Mouse (Mus musculus) heart, embryonic 15.5 days (tissue): Measurements from ENCODE around the gene Unc45b. TPM values are rescaled to one million over a fixed set of nuclear protein-coding genes. Genes with fewer than 3 reads are reported as not detected.
"Not testable (repeated sequence)": the region's sequence is repeated elsewhere in the genome, so short reads cannot be mapped to it uniquely, and the experiment has no call there.

ENCODE experiments used
- ATAC-seq: fragments of 200-750 bp; cut with Nextera tagmentation; replicated peaks from 2 replicates; pipeline ENCODE4 v1.8.0; 2017; ENCODE audit warnings: low read depth, moderate TSS enrichment; ENCODE audit not compliant: insufficient number of reproducible peaks, insufficient read depth, low FRiP score
- H3K27ac ChIP-seq: fragments of 300-500 bp; sonication (generic); 2 replicates; pipeline ENCODE4 v1.5.1; 2015; ENCODE audit warnings: mild to moderate bottlenecking, inconsistent platforms
- H3K27me3 ChIP-seq: fragments of 300-500 bp; sonication (generic); 2 replicates; pipeline ENCODE4 v1.6.1; 2015; ENCODE audit warnings: inconsistent platforms
- H3K36me3 ChIP-seq: fragments of 300-500 bp; sonication (generic); 2 replicates; pipeline ENCODE4 v1.6.1; 2015; ENCODE audit warnings: mild to moderate bottlenecking, inconsistent platforms
- H3K4me1 ChIP-seq: fragments of 300-500 bp; sonication (generic); replicated peaks from 2 replicates; pipeline ENCODE4 v1.6.1; 2015; ENCODE audit warnings: inconsistent platforms
- H3K4me2 ChIP-seq: fragments of 300-500 bp; sonication (generic); 2 replicates; pipeline ENCODE4 v1.6.1; 2015; ENCODE audit warnings: inconsistent platforms, mild to moderate bottlenecking, moderate library complexity
- H3K4me3 ChIP-seq: fragments of 300-500 bp; sonication (generic); 2 replicates; pipeline ENCODE4 v1.5.1; 2015; ENCODE audit warnings: mild to moderate bottlenecking, inconsistent platforms
- H3K9ac ChIP-seq: fragments of 300-500 bp; sonication (generic); 2 replicates; pipeline ENCODE4 v1.6.1; 2015; ENCODE audit warnings: mild to moderate bottlenecking, inconsistent platforms
- H3K9me3 ChIP-seq: fragments of 300-500 bp; sonication (generic); replicated peaks from 2 replicates; pipeline ENCODE4 v1.6.1; 2016; ENCODE audit warnings: inconsistent platforms
- WGBS: fragments of 180-500 bp; shearing (Covaris S2); methylation state at CpG from one replicate; pipeline ENCODE4 v1.1.7; 2015; ENCODE audit warnings: mixed read lengths; 5-methylcytosine and 5-hydroxymethylcytosine counted together
- polyA plus RNA-seq: library from polyadenylated mRNA; unstranded; fragments of >200 nt; fragmentation: Nextera tagmentation; extraction: Ambion mirVana; gene quantifications from 2 replicates; pipeline ENCODE4 v1.2.1, GENCODE M21; 2015

The Unc45b gene
- polyA plus RNA-seq, 1 experiment from 2014 or later = 169 TPM

DNA sequence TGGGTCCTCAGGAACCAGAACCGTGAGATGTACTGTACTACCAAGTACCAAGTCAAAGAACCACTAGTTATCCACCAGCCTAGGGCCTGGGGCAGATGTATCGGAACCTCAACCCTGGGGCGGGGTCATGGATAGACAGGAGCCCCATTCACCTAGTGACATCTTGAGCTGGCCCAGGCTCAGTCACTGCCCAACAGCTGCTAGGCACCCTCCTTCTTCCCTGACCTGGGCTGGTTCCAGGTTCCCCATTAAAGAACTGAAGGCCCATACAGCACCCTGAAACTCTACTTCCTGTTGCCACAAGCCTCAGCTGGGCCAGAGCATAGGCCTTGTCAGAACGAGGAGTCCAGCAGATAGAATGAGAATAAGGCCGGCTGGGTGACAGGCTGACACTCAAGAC lies 10.6 kb upstream of the Unc45b start:
- no peak overlapping the region for H3K9ac ChIP-seq
- no peak overlapping the region for H3K4me3 ChIP-seq
- H3K27ac ChIP-seq = no peak overlapping the region
- peaks cover 50% of the 10 kb centered on the region for H3K36me3 ChIP-seq
- no peak for ATAC-seq
- H3K4me1 ChIP-seq = no peaks in the 10 kb centered on the region
- no peaks in the 10 kb centered on the region for H3K27me3 ChIP-seq
- WGBS = 95% methylated on average over 5 of the region's 5 CpGs
- no peak overlapping the region for H3K4me2 ChIP-seq
- H3K9me3 ChIP-seq = no peaks in the 10 kb centered on the region

DNA sequence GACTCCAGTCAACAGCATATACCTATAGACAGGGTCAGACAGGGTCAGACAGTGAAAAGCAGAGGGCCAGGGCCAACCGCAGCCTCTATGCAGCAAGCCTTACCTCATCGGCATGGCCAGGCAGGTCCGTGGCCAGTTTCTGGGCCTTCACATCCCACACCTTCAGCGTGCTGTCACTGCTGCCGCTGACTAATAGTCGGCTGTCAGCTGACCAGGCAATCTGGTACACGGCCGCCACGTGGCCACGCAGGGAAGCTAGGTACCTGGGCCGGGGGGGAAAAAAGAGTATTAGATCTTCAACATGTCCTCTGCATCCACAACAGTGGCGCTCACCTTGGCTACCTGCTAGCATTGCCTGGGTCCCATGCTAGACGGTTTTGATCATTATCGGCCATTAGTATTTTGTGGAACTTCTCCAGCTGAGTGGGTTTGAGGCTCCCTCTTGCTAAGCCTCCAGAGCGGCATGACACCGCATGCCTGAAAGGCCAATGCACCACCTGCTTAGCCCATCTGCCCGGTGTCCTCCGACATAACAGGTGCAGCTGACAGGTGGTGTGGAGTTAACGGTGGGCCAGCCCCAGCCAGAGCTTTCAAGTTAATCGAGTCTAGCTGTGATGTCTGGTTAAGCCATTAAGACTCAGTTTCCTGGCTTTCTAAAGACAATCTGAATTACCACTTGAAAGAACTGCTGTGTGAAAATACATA lies 8.6 kb upstream of the Unc45b start:
- H3K9me3 ChIP-seq = no peaks in the 10 kb centered on the region
- H3K27ac ChIP-seq = no peak overlapping the region
- H3K27me3 ChIP-seq = no peaks in the 10 kb centered on the region
- H3K4me1 ChIP-seq = no peaks in the 10 kb centered on the region
- H3K4me2 ChIP-seq = no peak overlapping the region
- ATAC-seq = no peak
- no peak overlapping the region for H3K4me3 ChIP-seq
- WGBS = 92% methylated on average over 20 of the region's 20 CpGs
- no peak overlapping the region for H3K9ac ChIP-seq
- peaks cover 65% of the 10 kb centered on the region for H3K36me3 ChIP-seq

DNA sequence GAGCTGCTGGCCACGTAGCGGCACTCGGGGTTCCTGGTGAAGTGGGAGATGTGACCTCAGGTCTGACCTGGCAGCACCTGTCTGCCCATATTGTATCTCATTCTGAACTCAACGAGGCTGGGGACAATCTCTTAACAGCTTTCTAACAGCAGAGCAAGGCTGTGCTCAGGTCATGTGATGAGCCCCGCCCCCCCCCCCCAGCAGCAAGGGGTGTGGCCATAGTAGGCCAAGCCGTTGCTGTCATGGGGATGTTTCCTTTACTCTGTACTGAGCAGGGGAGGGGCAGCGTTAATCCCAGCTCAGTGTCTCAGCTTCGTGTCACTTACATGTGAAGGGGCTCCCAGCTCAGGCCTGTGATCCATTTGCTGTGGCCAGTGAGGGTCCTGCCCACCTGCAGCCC lies 5.4 kb upstream of the Unc45b start:
- H3K36me3 ChIP-seq = peaks cover 62% of the 10 kb centered on the region
- peaks cover 22% of the 10 kb centered on the region for H3K4me1 ChIP-seq
- no peaks in the 10 kb centered on the region for H3K27me3 ChIP-seq
- H3K27ac ChIP-seq = no peak overlapping the region
- no peaks in the 10 kb centered on the region for H3K9me3 ChIP-seq
- H3K4me3 ChIP-seq = no peak overlapping the region
- no peak for ATAC-seq
- H3K4me2 ChIP-seq = no peak overlapping the region
- H3K9ac ChIP-seq = no peak overlapping the region
- WGBS = 54% methylated on average over 8 of the region's 8 CpGs

DNA sequence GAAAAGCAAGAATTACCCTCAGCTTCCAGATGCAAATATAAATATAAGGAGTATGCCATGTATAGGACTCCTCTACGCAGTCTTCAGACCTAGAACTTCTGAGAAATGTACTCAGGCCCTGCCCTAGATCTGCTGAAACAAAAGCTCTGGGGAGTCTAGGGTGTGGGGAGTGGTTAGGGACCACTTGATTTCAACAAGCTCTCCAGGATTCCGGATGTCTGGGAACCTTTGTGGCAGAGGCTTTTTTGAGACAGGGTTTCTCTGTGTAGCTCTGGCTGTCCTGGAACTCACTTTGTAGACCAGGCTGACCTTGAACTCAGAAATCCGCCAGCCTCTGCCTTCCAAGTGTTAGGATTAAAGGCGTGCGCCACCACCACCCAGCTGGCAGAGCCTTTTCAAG lies 4.5 kb upstream of the Unc45b start:
- Histone ChIP-seq H3K9me3 (no peaks in the 10 kb centered on the region), H3K4me1 (peaks cover 27% of the 10 kb centered on the region), H3K27ac (no peak overlapping the region), H3K9ac (no peak overlapping the region), H3K4me3 (no peak overlapping the region), H3K27me3 (no peaks in the 10 kb centered on the region), H3K4me2 (no peak overlapping the region), H3K36me3 (peaks cover 53% of the 10 kb centered on the region)
- no peak for ATAC-seq
- WGBS = 85% methylated on average over 5 of the region's 5 CpGs

DNA sequence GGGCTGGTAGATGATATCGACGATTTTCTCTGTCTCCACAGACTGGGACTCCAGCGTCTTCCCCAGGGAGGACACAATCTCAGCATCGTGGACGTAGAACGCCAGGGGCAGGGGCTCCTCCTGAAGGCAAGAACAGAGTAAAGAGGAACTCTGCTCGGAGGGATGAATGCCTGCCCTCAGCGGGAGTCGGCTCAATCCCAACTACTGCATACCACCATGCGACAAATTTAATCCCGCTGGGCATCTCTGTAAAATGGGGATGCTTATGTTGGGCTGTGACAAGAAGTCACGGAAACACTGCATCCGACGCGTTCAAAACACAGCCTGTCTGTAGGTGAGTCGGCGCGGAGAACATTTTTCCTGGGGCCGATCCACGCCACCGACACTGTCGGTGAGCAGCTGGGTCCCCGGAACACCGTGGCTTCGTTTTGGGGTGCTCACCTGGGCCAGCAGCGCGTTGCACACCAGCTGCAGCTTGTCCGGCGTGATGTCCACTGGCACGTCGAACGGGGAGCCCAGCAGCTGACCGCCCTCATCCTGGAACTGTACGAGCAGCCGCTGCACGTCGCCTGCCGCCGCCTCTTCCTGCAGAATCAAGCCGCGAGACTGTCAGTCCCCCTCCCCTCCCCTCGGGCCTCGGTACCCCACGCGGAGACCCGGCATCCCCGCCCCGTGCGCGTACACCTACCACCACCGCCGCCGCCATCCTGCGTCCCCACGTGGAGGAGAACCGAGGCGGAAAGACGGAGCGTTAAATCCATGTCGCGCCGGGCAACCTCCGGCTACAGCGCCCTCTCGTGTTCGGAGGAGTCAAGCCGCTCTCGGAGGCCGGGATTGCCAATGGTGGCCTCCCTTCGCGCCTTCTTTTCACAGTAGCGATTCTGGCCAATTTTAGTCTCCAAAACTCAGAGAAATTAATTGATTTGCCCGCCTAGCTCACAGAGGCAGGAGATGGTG lies 2.4 kb upstream of the Unc45b start, which contains the start of gene Nle1:
Gene Nle1, minus strand, starts transcription at position 761 of the 957 bp plus-strand sequence.
- Histone ChIP-seq H3K9me3 (no peaks in the 10 kb centered on the region), H3K4me3 (peak within 1 kb of the TSS; percentile 86), H3K9ac (peak within 1 kb of the TSS; percentile 80), H3K4me1 (peaks cover 34% of the 10 kb centered on the region), H3K27ac (no peak within 1 kb of the TSS), H3K36me3 (peaks cover 32% of the 10 kb centered on the region), H3K4me2 (peak within 1 kb of the TSS; percentile 84), H3K27me3 (no peaks in the 10 kb centered on the region)
- no peak; the same call in 1 of the 2 replicates for ATAC-seq
- WGBS = 2% methylated on average over 73 of the region's 73 CpGs

DNA sequence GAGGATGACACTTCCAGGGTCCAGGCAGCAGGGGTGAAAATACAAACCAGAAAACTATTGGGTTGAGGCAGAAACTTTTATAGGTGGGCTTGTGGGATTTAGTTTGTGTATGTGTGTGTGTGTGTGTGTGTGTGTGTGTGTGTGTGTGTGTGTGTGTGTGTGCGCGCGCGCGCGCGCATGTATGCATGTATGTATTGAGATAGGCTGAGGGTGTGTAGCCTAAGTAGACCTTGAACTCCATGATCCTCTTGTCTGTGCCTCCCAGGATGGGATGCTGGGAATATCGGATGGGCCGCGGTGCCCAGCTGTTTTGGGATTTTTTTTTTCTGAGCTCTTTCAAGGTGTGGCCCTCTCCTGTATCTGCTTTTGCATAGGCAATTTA lies 1.8 kb upstream of the Unc45b start:
- WGBS = 49% methylated on average over 10 of the region's 10 CpGs
- Histone ChIP-seq H3K4me3 (peak overlapping the region; percentile 86), H3K4me2 (peak overlapping the region; percentile 84), H3K4me1 (peaks cover 40% of the 10 kb centered on the region), H3K9me3 (no peaks in the 10 kb centered on the region), H3K27ac (no peak overlapping the region), H3K27me3 (no peaks in the 10 kb centered on the region), H3K9ac (peak overlapping the region; percentile 80), H3K36me3 (peaks cover 25% of the 10 kb centered on the region)
- ATAC-seq = no peak

DNA sequence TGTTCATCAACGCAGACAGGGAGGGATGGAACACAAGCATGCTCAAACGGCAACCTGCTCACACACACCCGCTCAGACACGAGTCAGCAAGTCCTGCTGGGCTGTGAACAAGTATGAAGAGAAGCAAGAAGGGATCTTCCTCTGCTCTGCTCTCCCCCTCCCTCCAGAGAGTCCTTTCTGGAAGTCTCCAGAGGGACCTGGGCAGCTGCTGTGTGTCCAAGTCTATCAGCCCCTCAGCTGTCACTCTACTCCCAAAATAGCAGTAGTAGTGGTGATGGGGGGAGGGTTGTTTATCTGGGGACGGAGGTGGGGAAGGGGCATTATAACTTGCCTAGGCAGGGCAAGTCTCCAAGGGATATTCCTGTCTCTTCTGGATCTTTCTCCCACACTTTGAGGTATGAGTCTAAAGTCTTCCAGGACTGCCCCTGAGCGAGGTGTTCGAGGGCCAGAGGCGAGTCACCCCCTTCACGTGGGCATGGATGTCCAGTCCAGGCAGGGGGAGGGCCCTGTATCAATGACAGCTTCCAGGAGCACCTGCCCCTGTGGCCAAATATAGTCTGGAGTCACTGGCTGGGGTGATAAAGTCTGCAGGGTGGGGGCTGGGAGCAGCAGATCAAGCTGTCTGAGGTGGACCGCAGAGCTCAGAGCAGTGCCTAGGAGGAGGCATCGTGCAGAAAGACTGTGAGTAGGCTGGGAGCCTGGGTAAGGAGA lies 484 bp downstream of the Unc45b start:
- H3K4me1 ChIP-seq = peaks cover 57% of the 10 kb centered on the region
- peak overlapping the region; percentile 55 for H3K4me3 ChIP-seq
- ATAC-seq = peak; percentile 89
- peak overlapping the region; percentile 66 for H3K4me2 ChIP-seq
- peaks cover 5% of the 10 kb centered on the region; the same call in 1 of the 2 replicates for H3K36me3 ChIP-seq
- no peaks in the 10 kb centered on the region for H3K27me3 ChIP-seq
- WGBS = 29% methylated on average over 11 of the region's 11 CpGs
- H3K9me3 ChIP-seq = no peaks in the 10 kb centered on the region
- H3K27ac ChIP-seq = peak overlapping the region; percentile 92
- H3K9ac ChIP-seq = peak overlapping the region; percentile 62

DNA sequence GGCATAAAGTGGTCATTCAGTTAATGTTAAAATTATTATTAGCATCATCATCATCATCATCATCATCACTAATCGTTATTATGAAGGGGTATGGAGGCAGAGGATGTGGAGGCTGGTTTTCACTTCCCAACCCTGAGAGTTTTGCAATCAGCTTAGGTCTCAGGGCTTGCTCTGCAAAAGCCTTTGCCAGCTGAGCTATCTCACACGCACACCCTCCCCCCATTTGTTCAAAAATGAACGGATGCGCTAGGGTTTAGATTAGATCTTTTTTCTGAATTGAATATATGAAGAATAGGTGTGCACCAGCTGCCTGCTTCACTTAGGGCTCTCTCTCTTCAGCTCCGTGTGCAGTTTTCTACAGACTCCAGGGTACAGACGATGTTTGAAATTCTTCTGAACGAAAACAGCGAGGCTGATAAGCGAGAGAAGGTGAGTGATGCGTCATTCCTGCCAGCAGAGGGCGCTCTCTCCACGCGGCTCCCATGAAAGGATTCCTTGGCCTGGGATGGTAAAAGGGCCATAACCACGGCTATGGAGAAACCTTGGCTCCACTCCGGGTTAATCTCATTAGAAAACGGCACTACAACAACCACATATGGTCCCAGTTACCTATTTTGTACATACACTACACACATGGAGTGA lies 4.5 kb downstream of the Unc45b start:
- Histone ChIP-seq H3K27me3 (no peaks in the 10 kb centered on the region), H3K4me2 (peak overlapping the region; percentile 52), H3K4me3 (peak overlapping the region; percentile 6; the same call in 1 of the 2 replicates), H3K9ac (no peak overlapping the region), H3K27ac (peak overlapping the region; percentile 41; the same call in 1 of the 2 replicates), H3K9me3 (no peaks in the 10 kb centered on the region), H3K4me1 (peaks cover 36% of the 10 kb centered on the region), H3K36me3 (peaks cover 19% of the 10 kb centered on the region)
- 7% methylated on average over 16 of the region's 16 CpGs for WGBS
- ATAC-seq = no peak

DNA sequence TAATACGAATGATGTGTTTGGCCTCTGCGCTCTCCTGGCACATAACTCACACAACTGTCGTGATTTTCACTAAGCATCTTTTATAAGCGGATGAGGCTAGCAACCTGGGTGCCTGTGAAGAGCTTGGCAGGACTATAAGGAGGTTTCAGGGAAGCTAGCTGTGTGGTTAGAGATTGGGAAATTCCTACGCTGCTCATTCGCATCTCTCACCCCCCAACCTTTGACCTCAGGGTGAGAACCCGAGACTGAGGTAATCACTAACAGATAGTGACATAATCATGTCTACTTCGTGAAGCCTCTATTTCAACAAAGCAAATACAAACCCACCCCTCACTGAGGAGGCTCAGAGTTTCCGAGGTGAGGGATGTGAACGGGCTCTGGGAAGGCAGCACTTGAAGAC lies 10.4 kb downstream of the Unc45b start:
- Histone ChIP-seq H3K27ac (no peak overlapping the region), H3K4me3 (no peak overlapping the region), H3K9ac (no peak overlapping the region), H3K4me2 (no peak overlapping the region), H3K27me3 (no peaks in the 10 kb centered on the region), H3K9me3 (no peaks in the 10 kb centered on the region), H3K4me1 (peaks cover 14% of the 10 kb centered on the region), H3K36me3 (peaks cover 32% of the 10 kb centered on the region)
- WGBS = 52% methylated on average over 10 of the region's 10 CpGs
- no peak for ATAC-seq

DNA sequence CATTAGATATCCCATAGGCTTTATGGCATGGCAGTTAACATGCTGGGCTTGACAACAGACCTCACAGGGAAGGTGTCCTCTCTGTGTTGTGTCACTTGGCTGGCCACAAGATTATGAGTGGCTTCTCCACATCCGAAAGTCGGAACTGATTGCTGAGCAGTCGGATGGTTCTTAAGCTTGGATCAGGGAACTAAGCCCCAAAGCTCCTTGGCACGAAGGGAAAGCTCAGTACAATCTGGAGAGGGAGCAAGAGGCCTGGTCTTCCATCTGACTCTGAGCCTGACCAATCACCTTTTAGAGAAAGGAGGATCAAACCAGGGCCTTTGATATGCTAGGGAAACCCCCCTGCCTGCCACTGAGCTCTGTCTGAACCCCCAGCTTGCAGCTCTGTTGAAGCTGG lies 11.3 kb downstream of the Unc45b start:
- H3K27me3 ChIP-seq = no peaks in the 10 kb centered on the region
- no peak overlapping the region for H3K4me3 ChIP-seq
- H3K9me3 ChIP-seq = no peaks in the 10 kb centered on the region
- H3K36me3 ChIP-seq = peaks cover 34% of the 10 kb centered on the region
- no peak overlapping the region for H3K4me2 ChIP-seq
- WGBS = 71% methylated on average over 4 of the region's 4 CpGs
- ATAC-seq = no peak
- no peak overlapping the region for H3K27ac ChIP-seq
- peaks cover 16% of the 10 kb centered on the region for H3K4me1 ChIP-seq
- H3K9ac ChIP-seq = no peak overlapping the region

DNA sequence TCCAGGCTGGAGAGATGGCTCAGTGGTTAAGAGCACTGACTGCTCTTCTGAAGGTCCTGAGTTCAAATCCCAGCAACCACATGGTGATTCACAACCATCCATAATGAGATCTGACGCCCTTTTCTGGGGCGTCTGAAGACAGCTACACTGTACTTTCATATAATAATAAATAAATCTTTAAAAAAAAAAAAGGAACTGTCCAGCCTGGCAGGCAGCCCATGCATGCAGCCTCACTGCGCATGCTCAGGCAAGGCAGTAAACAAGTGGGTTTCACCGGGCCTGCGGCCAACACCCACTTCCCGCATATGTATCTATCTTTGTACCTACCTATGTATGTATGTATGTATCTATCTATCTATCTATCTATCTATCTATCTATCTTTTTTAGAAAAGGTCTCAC lies 13.6 kb downstream of the Unc45b start:
- H3K27me3 ChIP-seq, H3K9ac ChIP-seq, ATAC-seq, H3K4me2 ChIP-seq, H3K27ac ChIP-seq, H3K4me3 ChIP-seq, H3K9me3 ChIP-seq: not testable (repeated sequence)
- 70% methylated on average over 6 of the region's 6 CpGs for WGBS
- peaks cover 45% of the 10 kb centered on the region for H3K36me3 ChIP-seq
- H3K4me1 ChIP-seq = peaks cover 16% of the 10 kb centered on the region
